Mouse (Mus musculus) ES-Bruce4 (cell line): ENCODE measurements around the gene Trak2.
"Not testable (repeated sequence)": the region's sequence is repeated elsewhere in the genome, so short reads cannot be mapped to it uniquely, and the experiment has no call there.

Source experiments
- CTCF ChIP-seq: IDR thresholded peaks from one replicate; pipeline ENCODE4 v1.8.1; 2011; ENCODE audit warnings: low read depth, low read length
- EP300 ChIP-seq: IDR thresholded peaks from 2 replicates; pipeline ENCODE4 v1.6.1; 2011; ENCODE audit warnings: low read depth, low read length; ENCODE audit not compliant: insufficient read depth
- POLR2A ChIP-seq: IDR thresholded peaks from one replicate; pipeline ENCODE4 v1.8.1; 2011; ENCODE audit warnings: low read length; ENCODE audit not compliant: insufficient read depth

DNA sequence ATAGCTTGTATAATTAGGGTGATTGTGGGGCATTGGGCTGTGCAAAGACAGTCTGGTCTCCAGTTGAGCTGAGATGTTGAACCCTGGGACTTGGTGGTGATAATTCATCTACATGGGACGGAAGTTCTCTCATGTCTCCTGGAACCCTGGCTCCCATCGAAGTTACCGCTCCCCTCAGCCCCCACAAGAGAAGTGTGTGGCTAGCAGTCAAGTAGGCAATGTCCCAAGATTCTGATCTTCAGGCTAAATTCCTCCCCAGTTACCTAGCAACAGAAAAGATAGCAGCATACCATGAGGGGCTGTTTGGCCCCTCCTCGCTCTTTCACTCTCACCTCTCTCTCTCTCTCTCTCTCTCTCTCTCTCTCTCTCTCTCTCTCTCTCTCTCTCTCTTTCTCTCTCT is 114.1 kb downstream of the Trak2 start:
- TF ChIP-seq POLR2A, CTCF, EP300: not testable (repeated sequence)
